Mouse (Mus musculus): Measurements from ENCODE around the gene Syt8.
"Not testable (repeated sequence)": the region's sequence is repeated elsewhere in the genome, so short reads cannot be mapped to it uniquely, and the experiment has no call there.

The Syt8 gene

DNA sequence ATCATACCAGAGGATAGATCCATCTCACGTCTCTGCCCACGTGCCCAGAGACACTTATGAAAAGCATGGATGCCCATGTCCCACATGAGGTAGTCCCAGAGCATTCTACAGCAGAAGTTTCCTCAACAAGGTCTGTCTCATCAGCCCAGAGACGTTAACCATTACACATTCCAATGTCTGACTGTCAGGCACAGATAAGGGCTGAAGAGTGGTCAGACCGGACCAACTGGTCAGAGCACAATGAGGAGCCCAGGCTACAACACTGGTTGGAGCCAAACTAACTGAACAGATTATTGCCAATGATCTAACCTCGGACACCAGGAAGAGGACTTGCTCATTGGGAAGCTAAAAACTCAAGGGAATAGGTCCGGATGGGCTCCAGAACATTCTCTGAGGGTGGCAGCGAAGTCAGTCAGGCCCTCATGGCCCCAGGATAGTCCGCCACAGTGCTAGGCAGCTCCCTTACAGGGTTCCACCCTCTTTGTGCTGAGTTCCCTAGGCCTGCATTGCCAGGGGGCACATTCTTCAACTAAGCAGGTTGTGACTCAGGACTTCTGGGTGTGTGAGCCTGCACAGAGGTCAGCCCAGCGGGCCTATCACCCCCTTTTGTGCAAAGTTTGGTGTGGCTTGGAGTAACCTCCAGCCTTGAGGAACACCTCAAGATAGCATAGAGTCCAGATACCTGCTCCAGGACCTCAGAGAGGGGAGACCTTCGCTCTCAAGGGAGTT lies at the start of gene Syt8:
Gene Syt8 (plus strand): TSS at position 714 of the 729 bp plus-strand sequence.
- peak; percentile 66 for DNase-seq (ENCODE audit: low read depth, low spot score)

DNA sequence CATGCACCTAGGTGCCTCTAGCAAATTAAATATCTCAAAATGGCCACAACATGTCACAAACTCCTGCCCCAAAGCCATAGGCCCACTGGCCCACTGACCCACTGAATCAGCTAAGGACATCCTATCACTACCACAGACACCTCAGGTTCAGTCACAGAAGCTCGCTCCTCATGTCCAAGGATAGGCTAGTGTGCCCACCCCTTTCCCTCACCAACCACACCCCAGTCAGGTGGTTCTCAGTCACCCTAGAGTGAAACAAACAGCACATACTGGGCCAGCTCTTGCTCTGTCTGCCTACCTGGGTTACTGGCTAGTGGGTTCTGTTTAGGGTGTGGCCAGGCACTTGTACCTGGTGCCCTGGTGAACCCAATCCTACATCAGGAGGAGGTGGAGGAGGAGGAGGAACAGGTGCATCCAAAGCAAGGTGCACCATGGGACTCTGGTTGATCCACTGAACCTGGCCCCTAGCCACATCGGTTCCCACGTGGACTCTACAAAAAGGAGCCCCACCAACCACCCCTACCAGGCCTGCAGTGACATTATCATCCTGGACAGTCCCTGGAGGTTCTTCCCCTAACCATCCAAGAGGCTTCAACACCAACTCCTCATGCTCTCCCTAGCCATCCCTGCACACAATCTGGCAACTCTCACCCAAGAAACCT lies 48.8 kb upstream of the Syt8 start:
- DNase-seq (ENCODE audit: low read depth, low spot score): no peak

DNA sequence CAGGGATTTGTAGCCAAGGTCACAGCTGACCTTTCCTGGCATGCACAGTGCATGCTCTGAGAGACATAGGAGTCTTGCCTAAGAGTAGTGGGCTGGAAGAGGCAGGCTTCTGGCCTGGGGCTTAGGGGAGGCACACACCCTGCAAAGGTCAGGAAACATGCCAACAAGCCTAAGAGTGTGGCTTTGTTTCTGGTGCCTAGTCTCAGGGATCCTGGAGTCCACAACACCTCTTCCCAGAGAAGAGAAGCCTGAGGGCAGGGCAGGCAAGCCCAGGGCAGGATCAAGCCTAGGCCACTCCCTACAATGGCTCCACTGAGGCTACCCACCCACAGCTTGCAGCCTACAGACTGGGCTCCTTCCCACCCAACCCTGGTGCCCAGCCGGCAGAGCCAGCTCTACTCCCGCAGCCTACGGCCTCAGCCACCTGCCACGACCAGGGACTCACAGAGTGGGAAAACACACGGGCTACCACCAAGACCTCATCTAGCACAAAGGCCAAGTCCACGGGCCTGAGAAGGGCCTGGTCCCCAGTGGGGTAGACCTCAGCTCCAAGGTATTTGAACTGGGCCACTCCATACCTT lies 47.9 kb upstream of the Syt8 start:
- peak; percentile 29 for DNase-seq (ENCODE audit: low read depth, low spot score)

DNA sequence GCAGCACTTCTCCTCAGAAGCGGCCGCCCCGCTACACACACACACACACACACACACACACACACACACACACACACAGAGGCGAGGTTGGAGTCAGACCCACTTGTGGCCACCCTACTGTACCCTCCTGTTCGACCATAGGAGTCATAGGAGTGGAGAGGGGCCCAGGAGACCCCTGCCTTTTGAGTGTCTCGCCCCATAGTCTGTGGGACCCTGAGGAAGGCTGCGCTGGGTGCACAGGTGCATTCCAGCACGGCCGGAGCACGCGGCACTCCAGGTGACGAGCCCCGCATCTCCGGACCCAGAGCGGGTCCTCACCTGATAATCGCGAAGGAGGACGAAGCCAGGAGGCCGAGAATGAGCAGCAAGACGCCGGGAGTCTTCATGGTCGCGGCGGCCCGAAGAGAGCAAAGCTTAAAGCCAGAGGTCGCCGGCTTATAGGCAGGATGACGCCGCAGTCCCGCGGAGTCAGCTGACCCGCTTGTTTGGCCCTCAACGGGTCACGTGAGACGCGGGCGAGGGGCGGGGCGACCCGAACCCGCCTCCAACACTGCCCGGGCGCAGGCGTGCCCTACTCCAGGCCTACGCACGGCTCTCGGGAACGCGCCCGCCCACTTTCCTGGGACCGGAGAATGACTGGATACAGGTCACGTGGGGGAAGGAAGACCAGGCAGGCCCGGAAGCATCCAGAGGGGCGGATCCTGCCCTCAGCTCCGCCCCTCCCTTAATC lies 47.1 kb upstream of the Syt8 start, which contains the start of gene Ctsd:
Gene Ctsd (minus strand): TSS at position 620 of the 730 bp plus-strand sequence.
- DNase-seq (ENCODE audit: low read depth, low spot score): peak; percentile 97

DNA sequence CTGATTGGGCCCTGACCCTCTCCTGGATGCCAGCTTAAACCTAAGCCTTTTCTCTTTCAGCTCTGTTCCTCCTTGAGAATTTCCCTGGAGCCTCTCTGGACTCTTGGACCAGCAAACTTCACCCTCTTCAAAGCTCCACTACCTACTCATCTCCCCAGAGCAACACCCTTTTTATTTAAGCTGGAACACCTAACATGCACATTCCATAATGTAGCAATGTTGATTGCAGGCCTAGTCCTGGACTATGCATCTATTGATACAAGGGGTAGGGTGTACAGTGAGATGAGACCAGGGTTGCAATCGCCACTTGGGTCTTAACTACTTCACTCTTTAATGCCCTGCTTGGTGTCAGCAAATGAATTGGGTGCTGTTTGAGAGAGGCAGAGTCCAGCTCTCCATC lies 46.5 kb upstream of the Syt8 start:
- DNase-seq (ENCODE audit: low read depth, low spot score): no peak

DNA sequence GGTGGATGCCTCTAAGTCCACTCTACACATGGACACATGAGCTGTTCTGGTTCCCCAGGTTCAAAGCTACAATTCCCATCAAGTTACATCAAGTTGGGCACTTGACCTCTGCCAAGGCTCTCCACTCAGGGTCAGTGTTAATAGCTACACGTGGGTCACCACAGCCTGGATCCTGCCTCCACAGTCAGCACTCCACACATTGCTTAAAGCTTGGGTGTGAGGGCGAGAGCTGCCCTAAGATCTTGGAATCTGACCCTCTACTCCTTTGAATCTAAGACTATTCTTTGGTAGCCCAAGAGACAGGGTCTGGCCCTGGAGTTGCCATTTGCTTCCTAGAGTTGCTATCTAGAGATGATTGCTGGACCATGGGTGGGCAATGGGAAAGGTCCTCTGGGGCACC lies 45.9 kb upstream of the Syt8 start:
- DNase-seq (ENCODE audit: low read depth, low spot score): no peak

DNA sequence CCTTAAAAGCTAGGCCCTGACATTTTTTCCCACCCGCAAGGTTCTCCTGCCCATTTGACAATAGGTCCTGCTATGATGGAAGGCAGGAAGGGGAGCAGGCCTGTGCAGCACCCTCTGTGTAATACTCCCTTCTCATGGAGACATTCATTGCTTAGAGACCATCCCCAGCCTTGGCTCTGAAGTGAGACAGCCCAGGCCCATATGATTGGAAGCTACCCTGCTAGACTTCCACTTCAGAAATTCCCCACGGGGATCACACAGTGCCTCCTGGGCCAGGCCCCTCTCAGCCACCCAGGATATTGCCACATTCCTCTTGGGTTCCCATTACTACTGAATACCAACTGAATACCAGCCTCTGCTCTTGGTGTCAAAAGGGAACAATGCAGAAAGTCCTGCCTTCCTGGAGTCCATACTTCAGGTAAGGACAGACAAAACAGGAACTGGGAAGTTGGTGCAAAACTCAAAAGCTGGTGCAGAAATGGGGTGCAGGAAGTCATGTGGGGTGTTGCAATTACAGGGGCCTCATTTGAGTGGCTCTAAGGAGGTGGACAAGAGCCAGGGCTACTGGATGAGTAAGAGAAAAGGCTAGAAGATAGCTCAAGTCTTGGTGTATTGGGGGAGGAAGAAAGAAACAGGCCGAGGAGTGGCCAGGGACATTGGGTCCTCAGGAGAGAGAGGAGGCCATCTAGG lies 44.5 kb upstream of the Syt8 start:
- DNase-seq (ENCODE audit: low read depth, low spot score): no peak

DNA sequence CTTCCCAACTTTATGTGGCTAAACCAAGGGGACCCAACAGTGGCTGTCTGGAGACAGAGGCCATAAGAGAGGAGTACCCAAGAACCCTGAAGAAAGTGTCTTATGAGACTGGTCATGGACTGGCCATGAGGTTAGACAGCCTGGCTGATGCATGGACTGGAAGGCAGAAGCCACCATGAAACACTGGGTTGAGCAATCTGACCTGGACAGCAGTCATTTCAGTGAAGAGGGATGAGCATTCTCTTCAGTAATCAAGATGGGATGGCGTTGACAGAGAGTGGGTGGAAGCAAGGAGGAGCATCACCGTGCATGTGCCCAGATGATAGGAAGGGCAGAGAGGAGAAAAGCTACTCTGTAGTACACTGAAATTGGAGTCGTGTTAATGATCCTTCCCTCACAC lies 43.5 kb upstream of the Syt8 start:
- peak; percentile 31 for DNase-seq (ENCODE audit: low read depth, low spot score)

DNA sequence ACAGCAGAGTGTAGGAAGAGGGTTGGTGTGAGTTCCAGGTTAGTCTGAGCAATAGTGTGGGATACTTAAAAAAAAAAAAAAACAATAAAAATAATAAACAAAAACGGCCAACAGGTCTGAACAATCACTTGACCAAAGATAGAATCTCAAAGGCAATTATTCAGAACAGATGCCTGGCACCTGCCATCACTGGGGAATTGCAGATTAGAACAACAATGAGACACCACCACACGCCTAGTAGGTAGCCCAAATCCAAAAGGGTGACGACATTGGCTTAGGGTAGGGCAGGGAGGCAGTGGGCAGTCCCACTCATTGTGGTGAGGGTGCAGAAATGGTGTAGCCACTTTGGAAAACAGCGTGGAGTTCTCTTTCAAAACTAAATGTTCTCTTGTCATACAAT lies 43.0 kb upstream of the Syt8 start:
- DNase-seq (ENCODE audit: low read depth, low spot score): no peak

DNA sequence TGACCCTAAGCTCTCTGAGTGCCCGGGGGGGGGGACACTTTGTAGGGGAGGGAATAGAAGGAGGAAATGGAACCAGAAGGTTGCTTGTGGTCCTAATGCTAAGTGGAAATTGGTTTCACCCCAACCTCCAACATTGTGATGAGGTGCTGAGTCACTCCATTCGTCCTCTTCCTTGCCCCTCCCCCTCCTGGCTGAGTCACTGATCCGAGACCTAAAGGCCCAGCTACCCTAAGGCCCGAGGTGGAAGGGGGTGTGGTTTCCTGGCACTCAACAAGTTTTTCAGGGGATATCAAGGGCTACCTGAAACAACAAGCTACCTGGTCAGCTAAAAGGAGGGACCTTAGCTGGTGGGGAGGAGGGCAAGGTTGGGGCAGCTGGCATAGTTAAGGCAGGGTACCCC lies 41.5 kb upstream of the Syt8 start:
- DNase-seq (ENCODE audit: low read depth, low spot score): peak; percentile 91

DNA sequence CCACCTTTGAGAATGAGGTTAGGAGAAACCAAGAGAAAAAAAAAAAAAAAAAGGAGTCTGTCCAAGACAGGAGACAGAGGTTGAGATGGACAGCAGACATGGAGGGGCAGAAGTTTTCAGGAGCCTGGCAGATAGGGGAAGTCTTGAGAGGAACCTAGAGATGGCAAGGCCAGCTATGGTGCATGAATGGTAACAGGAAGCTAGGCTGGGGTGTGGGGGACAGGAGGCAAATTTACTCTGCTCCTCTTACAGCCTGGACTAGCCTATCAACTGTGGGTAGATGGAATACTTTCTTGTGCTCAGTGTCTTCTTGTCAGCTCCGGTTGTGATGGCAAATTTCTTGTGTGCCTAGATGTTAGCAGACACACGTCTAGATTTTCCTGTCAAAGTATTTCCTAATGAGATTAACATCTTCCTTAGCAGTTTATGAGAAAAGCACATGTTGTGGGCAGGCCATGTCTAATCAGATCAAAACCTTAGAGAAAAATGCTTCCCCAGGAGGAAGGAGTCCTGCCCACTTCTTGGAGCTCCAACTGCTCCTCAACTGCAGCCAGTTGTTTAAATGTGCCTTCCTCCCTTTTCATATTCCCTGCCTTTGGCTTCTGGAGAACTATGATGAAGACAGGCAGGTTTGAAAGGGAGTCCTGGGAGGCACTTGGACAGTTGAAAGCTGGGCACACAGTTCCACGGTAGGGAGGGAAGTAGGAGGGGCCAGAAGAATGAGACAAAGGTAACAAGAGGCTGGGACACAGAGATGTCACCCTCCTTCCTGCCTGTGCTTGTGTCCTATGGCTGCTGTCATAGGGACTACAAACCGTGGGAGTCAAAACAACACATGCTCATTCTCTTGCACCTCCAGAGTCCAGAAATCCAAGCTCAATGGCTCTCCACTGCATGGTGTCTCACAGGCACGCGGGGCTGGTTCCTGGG lies 40.1 kb upstream of the Syt8 start:
- no peak for DNase-seq (ENCODE audit: low read depth, low spot score)

DNA sequence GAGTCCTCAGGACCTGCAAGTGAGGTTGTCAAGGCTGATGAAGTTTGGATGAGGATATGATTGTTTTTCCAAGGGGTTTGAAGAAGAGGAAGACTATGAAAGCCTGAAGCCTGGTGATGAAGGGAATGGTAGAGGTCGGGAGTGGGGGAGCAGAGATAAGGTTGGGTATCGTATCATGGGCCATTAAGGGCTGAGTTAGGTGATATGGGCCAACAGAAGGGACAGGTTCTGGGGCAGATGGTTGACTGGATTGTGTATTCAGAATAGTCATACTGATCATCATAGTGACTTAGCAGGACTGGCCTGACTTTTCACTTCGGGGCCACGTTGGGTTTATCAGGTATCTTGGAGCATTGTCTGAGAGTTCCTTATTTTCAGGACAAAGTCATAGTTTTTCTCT lies 39.2 kb upstream of the Syt8 start:
- no peak for DNase-seq (ENCODE audit: low read depth, low spot score)

DNA sequence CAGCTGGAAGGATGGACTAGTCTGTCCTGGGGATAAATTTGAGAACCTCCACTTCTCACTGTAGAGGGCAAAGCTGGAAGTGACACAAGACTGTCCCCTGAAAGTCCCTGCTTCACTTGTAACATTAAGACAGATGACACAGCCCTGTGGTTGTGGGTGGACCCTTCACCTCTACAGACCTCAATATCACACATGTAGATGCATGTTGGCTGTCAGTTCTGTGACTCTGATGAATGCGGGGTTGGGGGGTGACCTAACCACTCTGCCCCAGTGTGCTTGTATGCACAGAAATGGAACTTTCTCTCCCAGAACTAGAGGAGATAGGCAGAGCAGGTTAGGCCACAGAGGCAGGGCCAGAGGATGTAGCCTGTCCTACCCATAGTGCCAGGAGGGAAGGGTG lies 38.0 kb upstream of the Syt8 start:
- no peak for DNase-seq (ENCODE audit: low read depth, low spot score)

DNA sequence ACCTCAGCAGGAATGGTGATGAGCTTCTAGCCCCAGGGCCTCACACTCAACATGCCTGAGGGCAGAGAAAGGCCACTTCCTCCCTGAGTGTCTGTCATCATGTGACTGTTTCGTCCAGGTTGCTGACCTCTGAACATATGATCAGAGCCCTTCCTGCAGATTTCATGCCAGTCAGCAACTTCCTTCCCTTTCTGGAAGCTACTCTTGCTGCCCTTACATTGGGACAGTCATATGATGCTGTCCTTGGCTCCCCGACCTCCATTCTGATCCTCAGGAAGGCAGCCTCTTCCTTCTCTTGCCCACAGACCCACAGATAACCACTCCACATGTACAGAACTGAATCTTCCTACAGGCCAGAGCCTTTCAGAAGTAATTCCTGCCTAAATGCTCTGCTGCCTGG lies 36.6 kb upstream of the Syt8 start:
- DNase-seq (ENCODE audit: low read depth, low spot score): peak; percentile 32

DNA sequence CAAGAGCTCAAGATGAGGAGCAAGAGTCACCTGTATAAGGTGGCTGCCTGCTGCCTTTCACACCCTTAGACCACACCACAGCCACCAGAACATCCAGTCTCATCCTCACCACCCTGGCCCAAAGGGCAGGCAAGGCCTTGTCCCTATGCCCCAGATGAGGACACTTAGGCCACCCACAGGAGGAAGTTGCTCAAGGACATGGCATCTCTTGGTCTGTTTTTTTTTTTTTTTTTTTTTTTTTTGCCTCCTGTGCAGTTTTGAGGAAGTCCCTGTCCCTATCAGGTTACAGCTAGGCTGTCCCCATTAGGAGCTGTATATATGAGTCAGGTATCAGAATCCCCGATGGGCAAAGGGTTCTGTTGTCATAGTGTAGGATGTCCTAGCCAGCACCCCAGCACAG lies 35.4 kb upstream of the Syt8 start:
- no peak for DNase-seq (ENCODE audit: low read depth, low spot score)

DNA sequence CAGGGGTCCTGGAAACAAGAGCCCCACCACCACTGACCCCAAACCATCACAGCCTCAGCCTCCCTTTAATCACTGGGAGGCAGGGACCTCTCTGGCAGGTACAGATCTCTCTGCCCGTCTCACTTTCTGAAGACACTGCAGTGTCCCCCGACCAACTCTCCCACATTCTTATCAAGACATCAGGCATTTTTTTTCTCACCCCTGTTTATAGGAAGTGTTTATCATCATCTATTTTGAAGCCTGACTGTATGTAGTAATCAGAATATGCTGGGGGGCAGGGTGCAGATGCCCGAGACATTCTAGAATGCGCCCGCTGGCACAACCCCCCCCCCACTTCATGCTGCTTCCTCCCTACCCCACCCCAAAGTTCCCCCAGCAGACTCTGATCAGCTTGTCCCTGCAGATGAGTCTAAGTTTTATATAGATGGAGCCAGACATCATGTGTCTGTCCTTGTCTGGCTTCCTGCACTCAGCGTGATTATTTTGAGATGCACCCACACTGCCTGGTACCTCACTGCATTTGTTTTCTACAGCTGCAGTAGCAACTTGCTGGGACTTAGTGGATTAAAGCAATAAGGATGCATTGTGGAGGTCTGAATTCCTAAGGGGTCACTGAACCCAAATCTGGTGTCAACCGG lies 34.4 kb upstream of the Syt8 start:
- no peak for DNase-seq (ENCODE audit: low read depth, low spot score)

DNA sequence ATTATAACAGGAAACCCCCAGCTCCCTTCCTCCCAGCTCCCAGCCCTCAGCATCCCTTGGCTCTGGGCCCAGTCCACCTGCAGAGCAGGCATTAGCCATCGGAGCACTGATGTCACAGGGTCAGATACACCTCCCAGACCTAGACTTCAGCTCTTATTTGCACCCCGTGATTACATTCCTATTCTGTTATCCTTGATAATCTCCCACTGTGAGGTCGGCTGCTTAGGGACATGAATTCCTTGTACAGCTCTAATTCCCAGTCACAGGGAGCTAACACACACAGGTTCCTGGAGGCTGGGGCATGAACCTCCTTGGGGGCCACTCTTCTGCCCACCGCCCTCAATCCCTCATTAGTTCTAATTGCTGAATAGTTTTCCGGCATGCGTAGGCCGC lies 33.9 kb upstream of the Syt8 start:
- DNase-seq (ENCODE audit: low read depth, low spot score): no peak

DNA sequence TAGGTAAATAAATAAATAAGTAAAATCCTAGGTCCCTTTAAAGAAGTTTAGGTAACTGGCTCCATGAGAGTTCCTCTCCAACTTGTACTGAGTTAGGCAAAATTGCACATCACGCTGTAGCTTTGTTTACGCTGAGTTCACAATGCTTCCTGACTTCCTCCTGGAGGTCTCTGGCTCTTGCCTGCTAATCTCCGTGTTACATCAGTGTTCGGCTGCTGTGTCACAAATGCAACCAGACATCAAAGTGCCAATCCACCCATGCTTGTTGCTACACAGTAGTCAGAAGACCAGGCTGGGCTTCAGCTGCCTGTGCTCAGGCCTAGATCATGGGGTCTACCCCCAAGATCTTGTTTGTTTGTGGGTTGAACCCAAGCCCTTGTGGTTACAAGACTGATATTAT lies 31.1 kb upstream of the Syt8 start:
- DNase-seq (ENCODE audit: low read depth, low spot score): no peak

DNA sequence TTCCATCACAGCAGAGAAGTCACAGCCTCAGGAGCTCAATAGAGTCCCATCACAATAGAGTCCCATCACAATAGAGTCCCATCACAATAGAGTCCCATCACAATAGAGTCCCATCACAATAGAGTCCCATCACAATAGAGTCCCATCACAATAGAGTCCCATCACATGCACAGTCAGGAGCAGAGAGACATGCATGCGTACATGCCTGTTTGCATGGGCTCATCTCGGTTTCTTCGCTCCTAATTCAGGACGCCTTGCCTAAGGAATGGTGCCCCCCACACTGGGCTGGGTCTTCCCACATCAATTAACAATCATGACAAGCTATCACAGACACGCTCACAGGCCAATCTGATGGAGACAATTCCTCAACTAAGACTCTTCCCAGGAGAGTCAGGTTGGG lies 29.5 kb upstream of the Syt8 start:
- not testable (repeated sequence) for DNase-seq (ENCODE audit: low read depth, low spot score)

DNA sequence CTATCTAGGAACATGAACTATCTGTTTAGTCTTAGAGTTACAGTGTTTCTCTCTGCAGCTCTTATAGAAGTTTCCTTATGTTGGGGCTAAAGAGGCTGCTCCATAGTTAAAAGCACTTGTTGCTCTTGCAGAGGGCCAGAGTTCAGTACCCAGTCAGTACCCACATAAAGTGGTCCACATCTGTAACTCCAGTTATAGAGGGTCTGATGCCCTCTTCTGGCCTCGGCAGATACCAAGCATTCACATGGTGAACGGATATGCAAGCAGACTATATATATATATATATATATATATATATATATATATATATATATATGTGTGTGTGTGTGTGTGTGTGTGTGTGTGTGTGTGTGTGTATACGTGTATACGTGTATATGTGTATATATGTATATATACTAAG lies 26.7 kb upstream of the Syt8 start:
- no peak for DNase-seq (ENCODE audit: low read depth, low spot score)
